Mouse (Mus musculus) adrenal gland, postnatal 36 days (tissue): Measurements from ENCODE around the gene Myh14. TPM values are rescaled to one million over a fixed set of nuclear protein-coding genes. Genes with fewer than 3 reads are reported as not detected.

Experiments used
- DNase-seq, 2 experiments: peaks; one replicate each; pipeline ENCODE4 v3.0.0; 2021; ENCODE audit warnings: mixed read lengths in 1 of 2
- total RNA-seq, 2 experiments: library from RNA; stranded (reverse); gene quantifications; 2 replicates each; pipeline ENCODE4 v1.2.3; 2021

Gene Myh14
- total RNA-seq, 2 experiments from 2014 or later = 3.0 to 4.9 TPM

DNA sequence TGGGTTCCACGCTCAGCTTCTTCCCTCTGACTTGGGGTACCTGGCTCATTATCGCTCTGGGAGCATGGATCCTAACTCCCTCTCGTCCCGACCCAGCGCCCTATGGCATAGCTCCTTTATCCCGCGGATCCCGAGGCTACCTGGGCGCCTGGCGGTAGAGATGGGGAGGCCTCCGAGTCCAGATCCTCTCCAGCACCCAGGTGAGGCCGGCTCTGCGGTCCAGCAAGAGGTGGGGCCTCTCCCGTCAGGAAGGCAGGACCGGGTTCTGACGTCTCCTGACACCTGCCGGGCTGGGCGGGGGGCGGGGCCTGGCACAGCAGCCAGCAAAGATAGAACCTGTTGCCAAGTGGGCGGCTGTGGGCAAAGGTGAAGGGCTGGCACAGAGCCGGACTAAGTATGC is 1.5 kb downstream of the Myh14 start:
- DNase-seq = no peak

DNA sequence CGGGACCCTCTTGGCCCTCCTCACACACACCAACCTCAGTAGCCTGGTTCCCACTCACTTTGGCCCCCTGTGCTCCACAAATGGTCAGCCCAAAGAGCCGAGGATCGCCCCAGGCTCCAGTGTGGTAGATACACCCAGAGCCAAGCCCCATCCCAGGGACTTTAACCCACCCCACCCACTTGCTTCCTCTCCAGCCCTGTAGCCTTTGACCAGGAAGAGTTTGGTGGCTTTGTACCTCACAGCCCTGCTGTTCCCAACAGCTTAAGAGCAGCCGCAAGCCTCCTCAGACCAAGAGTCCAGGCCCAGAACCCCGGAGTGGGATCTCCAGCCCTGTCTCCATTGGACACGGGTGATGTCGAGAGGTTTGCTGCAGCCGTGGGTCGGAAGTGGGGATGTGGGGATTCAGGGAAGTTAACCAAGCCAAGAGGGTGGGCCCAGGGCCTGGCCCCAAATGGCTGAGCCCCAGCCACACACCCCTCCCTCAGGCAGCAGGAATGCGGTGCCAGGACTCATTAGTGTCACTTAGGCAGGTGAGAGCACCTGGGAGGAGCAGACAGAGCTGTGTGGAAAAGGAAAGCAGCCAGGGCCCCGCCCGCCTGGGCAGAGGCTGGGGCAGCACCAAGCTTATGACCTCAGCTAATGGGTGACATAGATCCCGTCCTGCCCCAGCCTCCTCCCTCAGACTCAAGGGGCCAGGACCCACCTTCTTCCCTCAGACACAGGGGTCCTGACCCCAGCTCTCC is 2.5 kb downstream of the Myh14 start:
- DNase-seq = no peak

DNA sequence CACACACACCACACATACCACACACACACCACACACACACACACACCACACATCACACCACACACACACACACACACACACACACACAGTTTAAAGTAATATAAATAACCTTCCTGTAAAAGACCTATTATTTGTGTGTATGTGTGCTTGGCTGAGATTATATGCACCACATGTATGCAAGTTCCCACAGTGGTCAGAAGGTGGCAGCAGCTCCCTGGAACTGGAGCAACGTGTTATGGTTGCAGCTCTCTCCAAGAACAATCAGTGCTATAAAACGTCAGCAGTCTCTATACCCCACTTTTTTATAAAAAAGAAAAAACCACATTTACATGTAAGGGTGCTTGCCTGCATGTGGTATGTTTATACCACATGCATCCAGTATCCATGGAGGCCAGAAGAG is 4.2 kb downstream of the Myh14 start:
- DNase-seq = no peak

DNA sequence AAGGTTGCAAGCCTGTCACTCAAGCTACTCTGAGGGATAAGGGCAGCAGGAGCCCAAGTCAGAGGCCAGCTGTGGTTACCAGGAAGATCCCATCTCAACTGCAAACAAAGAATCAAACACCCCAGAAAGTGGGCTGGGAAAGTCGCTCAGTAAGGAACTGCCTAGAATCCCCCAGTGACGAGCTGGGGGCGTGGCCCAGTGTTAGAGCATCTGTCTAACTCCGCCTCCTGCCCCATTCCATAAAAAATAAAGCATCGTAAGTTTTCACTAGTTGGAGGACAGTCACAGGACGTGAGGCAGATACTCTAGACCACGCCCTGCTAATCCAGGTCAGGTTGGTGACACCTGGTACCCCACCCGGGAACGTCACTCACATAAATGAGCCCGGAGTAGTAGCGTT is 5.9 kb downstream of the Myh14 start:
- no peak for DNase-seq

DNA sequence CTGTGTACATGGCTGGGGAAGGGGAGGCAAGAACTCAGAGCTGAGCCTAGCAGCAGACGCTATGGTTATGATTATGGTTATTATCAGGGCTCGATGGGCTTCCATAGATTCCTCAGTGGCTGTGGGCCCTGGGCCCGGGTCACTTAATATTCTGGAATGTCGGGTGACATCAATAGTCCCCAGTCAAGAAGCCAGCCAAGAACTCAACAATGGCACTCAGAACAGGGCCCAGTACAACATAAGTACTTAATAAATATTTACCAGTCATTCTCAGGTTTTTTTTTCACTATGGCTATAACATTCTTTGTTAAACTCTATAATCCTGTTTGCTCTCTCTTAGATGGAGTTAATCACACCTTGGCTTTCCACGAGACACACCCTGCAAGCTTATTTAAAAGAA is 7.1 kb downstream of the Myh14 start:
- no peak for DNase-seq

DNA sequence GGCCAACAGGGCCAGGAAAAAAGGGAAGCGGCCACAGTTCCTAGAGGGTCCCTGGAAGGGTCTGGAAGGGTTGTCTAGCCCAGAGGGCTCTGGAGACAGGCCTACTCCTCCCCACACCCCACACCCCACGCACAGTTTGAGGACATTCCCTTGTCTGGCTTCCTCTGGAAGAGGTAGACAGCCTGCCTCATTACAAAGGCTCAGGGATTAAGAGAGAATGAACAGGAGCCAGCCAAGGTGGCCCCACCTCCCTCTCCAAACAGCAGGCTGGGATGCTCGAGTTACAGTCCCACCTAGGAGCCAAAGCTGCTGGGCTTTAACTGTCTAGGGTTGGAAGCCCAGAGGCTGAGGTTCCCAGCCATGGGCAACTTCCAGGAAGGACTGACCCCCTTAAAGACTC is 8.1 kb downstream of the Myh14 start:
- no peak for DNase-seq

DNA sequence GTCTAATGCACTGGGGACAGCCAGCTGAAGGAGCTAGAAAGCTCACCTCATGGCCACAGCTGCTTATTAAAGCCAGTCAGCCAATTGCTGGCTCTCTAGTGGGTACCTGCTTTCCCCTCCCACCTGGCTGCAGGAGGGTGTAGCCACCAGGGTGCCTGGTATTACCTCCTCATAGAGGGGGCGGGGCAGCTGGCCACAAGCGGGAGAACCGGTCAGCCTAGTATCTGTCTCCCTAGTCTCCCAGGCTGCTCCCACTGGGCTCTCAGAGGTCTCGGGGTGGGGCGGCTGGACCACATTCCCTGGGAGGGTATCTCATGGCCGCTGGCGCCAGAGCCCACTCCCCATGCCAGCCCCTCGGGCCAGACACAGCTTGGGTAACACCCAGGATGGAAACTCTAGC is 8.5 kb downstream of the Myh14 start:
- no peak for DNase-seq

DNA sequence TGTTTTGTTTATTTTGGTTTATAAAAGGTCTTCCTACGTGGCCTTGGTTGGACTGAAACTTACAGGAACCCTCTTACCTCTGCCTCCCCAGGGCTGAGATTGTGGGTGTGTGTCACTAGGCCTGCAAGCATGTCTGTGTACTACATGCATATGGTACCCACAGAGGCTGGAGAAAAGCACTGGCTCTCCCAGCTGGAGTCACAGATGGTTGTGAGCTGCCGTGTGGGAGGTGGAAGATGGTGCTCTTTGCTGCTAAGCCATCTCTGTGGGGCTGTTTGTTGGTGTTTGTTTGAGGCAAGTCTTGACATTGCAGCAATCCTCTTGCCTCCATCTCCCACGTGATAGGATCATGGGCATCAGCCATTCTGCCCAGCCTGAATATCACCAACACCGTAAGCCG is 9.4 kb downstream of the Myh14 start:
- no peak for DNase-seq

DNA sequence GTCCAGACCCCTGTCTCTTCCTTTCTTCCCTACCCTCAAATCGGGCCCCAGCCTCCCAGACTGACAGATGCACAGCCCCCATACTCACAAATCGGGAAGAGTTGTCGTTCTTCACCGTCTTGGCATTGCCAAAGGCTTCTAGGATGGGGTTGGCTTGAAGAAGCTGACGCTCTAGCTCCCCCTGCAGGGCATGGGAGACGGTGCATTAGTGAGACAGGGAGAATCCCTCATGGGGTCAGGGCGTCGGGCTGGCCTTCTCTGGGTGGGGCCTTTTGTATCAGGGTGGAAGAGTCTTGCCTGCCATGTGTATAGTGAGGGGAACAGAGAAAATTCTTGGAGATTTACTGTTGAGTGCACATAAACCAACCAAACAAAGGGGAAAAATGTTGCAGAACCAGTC is 15.1 kb downstream of the Myh14 start:
- peak; percentile 64 to 74 for DNase-seq

DNA sequence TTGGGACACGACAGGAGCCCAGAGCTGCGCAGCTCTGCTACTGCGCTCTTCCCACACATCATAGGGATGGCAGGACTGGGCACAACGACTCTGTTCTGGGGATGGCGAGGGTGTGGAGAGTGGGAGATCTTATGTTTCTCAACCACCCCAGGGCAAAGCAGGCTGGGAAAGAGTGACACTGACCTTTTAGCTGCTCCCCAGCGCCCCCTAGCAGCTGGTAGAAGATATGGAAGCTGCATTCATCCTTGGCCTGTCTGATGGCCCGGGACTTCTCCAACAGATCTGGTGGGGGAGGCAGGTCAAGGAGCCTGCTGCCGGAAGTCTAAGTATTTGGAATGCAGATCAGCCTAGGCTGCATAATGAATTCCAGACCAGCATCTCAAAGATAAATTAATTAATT is 16.9 kb downstream of the Myh14 start:
- DNase-seq = peak; percentile 28 to 50

DNA sequence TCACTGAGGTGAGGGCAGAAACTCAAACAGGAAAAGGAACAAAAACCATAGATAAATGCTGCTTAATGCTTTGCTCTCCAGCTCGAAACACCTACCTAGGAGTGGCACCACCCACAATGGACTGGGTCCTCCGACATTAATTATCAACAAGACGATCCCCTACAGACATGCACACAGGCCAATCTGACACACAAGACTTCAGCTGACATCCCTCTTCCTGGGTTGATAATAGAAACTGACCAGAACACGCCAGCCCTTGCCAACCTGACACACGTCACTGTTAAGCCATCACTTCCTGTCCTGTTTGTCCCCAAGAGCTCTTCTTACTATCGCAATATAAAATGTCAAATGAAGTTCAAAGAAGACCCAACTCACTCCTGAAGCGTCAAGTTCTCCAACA is 19.2 kb downstream of the Myh14 start:
- no peak for DNase-seq

DNA sequence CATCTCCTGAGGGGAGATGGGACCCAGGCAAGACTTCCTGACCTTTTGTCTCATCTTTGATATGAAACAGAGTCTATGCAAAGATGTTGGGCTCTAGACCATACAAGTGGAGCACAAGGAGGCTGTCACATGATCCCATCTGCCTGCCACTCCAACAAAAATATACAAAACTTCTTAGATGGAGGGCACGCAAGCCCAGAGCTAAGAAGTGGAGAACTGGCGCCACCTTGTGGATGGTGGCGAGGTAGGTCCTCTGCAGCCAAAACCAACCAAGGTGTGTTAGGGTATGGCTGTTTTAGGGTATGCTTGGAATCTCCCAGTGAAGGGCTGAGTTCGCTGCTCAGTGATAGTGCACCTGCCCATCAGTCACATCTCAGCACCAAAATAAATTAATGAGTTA is 20.7 kb downstream of the Myh14 start:
- DNase-seq = peak; percentile 51 to 63

DNA sequence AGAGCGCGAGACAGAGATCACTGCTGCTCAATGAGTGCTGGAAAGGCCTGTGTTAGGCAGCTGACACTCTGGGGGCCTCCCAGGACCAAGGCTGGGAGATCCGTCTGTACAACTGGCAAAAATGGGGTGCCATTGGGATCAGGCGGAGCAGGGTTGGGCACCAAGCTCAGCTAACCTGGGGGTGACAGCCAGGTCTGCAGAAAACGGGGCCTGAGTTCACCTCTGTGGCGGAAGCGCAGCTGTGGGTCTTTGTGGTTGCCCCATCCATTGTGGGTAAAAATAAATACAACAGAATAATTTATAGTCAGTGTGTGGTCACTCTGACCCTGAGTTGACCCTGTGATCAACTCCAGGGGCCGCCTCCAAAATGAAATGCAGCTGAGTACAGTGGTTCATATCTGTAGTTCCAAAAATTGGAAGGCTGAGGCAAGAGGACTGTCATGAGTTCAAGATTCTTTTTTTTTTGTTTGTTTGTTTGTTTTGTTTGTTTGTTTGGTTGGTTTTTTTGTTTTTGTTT is 21.5 kb downstream of the Myh14 start:
- DNase-seq = no peak

DNA sequence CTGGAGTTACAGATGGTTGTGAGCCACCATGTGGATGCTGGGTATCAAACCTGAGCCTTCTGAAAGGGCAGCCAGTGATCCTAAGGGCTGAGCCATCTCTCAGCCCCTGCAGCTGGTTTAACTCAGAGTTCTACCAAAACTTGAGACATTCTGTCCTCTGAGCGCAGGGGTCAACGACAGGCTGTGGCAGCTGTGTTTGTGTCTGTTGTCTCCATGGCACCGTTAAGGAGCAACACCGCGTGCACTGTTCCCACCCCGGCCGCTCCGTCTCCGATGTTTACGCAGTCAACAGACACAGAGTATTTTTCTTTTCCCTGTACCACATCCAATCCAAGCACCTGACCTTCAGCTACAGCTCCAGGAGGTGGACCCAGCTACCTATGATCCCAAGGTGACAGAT is 22.9 kb downstream of the Myh14 start:
- DNase-seq = no peak

DNA sequence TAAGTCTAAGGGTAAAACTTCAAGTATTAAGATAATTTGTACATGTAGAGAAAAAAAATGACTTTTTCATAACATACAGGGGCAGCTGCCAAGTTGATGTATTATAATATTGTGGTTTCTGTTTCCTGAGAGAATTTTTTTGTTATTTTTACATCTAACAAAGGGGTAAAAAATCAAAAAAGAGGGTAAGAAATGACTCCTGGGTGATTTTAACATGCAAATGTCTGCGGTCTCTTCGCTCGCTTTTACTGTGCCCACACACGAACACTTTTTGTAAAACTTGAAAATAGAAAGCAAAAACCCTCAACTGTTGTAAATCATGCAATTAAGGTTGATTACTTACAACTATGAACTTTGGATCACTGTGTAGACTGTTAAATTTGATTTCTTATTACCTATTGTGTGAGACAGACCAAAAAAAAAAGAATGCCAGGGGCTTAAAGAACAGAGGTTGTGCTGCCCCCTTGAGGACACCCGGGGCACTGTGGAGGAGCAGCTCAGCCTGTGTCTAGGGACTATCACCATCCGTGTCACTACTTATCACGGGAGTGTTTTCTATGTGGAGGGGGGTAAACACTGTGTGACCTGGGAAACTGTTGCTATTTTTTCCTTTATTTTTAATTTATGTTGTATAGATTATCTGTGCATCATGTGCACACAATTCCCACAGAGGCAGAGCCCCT is 23.5 kb downstream of the Myh14 start:
- peak; percentile 72 to 83 for DNase-seq

DNA sequence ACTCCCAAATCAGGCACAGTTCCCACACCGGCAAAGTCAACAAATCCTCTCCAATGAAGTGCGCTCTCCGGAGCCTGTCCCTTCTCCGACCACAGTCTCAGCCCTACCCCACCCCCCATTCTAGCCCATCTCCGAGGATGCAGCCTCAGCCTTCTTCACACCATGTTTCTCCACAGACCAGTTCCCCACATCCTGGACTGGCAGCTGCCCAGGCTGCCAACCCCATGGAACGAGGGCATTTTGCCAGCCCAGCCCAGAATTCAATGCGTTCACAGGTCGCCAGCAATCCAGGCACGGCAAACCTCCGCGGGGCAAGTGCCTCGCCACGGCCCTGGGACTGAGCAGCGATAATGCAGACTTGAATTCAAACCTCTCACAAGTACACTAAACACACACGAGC is 24.7 kb downstream of the Myh14 start:
- peak in 1 of 2 experiments; percentile 52 for DNase-seq

DNA sequence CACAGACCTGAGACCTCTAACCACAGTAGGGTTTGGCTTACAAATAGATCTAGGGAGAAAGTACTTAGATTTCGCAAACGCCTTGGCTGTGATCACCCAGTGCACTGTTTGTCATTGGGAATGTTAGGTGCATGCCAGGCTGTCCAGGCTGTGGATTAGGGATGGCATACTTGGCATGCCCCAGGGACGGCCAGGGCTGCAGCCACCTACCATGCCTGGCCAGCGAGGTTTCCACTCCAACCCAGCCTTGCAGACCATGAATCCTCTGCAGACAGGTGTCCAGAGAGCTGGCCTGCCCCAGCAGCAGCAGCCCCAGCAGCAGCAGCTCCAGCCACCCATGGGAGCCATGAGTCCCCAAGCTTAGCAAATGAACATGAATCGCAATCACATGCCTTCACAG is 25.4 kb downstream of the Myh14 start:
- no peak for DNase-seq

DNA sequence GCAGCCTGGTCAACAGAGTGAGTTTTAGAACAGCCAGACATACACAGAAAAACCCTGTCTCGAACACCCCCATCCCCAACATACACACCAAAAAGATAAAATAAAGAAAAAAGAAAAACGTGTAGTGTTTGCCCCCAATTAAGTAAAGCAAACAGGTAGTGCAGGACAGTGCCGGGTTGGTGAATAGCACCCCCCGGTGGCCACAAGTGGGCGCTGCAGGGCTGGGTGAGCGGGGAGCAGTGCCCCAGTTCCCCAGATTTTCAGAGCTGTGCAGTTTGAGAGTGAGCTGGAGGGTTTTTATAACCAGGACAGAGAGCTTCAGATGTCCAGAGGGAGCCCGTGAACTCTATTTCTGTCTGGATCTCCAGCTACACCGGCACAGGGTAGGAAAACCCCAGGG is 28.8 kb downstream of the Myh14 start:
- DNase-seq = peak; percentile 49 to 68

DNA sequence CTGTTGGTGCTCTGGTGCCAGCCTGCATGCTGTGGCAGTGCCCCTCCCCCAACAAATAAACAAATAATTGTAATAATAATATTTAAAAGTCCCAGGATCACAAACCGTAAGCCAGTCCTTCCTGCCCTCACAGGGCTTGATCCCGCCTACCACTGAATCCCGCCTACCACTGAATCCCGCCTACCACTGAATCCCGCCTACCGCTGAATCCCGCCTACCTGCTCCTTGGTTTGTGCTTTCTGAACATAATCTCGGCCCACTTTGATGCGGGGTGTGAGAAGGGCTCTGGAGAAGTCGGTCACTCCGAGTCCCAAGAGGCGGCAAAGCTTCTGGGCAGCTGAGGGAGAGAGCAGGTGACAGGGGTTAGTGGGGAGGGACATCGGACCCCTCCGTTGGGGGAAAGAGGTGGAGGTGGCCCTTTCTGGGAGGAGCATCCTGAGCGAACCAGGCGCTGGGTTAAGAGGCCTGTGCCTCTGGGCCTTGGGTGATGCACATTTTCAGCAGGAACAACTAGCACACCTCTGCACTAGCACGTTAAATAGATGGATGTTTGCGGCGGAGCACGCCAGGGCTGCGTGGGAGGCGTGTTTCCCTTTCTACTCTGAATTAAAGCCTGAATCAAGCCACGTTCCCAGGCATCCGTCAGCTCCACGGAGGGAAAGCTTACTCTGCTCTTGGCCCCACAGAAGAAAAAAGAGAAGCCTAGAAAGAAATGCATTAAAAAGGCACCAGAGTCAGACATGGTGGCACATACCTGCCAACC is 29.6 kb downstream of the Myh14 start:
- DNase-seq = no peak

DNA sequence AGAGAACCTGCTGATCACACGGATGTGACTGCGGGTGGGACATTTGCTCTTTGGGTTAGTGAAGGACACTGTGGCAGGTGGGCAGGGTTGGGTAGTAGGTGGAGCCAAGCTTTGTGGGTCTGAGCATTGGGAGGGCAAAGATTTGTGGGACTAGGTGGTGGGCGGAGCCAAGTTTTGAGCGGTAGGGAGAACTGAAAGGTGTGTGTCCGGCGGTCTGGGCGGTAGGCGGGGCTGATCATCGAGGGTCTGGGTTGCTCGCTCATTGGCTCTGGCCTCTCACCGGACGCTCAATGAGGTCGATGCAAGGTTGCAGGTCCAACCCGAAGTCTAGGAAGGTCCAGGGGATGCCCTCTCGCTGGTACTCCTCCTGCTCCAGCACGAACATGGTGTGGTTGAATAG is 32.0 kb downstream of the Myh14 start:
- DNase-seq = no peak

DNA sequence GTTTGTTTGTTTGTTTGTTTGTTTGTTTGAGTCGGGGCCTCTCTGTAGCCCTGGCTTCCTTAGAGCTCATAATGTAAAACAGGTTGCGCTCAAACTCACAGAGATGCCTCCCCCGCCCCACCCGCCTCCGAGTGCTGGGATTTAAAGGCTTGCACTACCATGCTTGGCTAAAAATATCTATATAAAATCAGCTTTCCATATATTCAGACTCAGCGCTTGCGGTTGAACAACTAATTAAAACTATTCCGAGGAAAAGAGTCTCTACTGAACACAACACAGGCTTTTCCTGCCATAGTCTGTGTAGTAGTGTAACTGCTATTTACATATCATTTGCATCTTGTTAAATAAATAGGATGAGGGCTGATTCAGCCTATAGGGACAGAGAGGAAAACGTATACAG is 34.0 kb downstream of the Myh14 start:
- no peak for DNase-seq

DNA sequence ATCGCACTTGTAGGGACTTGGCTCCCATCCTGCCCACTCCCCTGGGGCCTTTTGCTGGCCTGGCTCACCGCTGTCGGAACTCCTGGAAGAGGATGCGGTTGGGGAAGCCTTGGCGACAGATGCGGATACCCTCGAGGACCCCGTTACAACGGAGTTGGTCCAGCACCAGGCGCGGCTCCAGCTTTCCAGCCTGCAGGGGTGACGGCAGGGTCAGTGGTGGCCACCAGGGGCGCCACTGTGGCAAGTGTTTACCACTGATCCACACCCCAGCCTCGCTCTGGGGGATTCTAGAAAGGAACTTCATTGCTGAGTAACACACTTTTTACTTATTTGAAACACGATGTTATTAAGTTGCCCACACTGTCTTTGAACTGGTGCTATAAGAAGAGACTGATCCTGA is 37.2 kb downstream of the Myh14 start:
- DNase-seq = peak in 1 of 2 experiments; percentile 19

DNA sequence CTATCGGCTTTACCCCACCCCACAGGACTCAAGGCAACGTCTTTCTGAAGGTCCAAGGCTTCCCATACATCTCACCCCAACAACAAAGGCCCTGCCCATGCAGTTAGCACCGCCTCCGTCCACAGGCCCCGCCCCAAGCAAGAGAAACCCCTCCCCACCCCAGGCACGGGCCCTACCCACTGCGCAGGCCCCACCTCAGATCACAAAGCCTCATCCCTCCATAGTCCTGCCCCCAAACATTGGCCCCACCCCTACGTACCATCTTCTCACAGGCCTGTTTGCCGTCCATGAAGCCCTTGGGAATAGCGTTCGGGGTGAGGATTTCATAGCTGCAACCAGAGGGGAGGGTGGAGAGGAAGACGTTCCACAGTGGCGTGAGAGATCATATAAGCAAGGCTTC is 38.0 kb downstream of the Myh14 start:
- DNase-seq = no peak
